Mouse (Mus musculus) MEL (cell line): ENCODE measurements at regions not wholly inside any gene's neighbourhood (a gene's known extent, or its start where the extent isn't known, plus 50 kb on each side); places are given as distances from the start of the nearest gene placed in this dataset.

Experiments used
- DNase-seq: peaks from one replicate; pipeline ENCODE4 v3.0.0; 2011; ENCODE audit warnings: low read depth, low spot score
- H3K27ac ChIP-seq: 2 replicates; pipeline ENCODE4 v1.5.1; 2012; ENCODE audit warnings: low read depth, mild to moderate bottlenecking, control low read depth, low read length, moderate library complexity; ENCODE audit not compliant: control insufficient read depth
- H3K27me3 ChIP-seq, 2 experiments: fragments of 150-350 bp in 1 of 2; sonication (generic) in 1 of 2; 2 replicates each; pipeline ENCODE4 v1.6.1; 2012; ENCODE audit warnings: low read length in 2 of 2, mild to moderate bottlenecking in 2 of 2, improper control_type of control experiment in 1 of 2, moderate library complexity in 1 of 2; ENCODE audit not compliant: insufficient read depth in 2 of 2, control insufficient read depth in 1 of 2
- H3K36me3 ChIP-seq, 2 experiments: 2 replicates each; pipeline ENCODE4 v1.6.1; 2012 to 2014; ENCODE audit warnings: low read length in 2 of 2, improper control_type of control experiment in 1 of 2, inconsistent platforms in 1 of 2, mild to moderate bottlenecking in 1 of 2; ENCODE audit not compliant: insufficient read depth in 2 of 2, control insufficient read depth in 1 of 2
- H3K4me1 ChIP-seq, 2 experiments: fragments of 150-350 bp in 1 of 2; sonication (generic) in 1 of 2; 2 replicates each; pipeline ENCODE4 v1.6.1; 2012; ENCODE audit warnings: low read length in 2 of 2, improper control_type of control experiment in 1 of 2, mild to moderate bottlenecking in 1 of 2; ENCODE audit not compliant: insufficient read depth in 2 of 2, control insufficient read depth in 1 of 2
- H3K4me3 ChIP-seq, 2 experiments: fragments of 150-350 bp in 1 of 2; sonication (generic) in 1 of 2; 2 replicates each; pipeline ENCODE4 v1.5.1; 2012; ENCODE audit warnings: low read depth in 2 of 2, low read length in 2 of 2, mild to moderate bottlenecking in 2 of 2, moderate library complexity in 2 of 2, control low read depth in 1 of 2, improper control_type of control experiment in 1 of 2; ENCODE audit not compliant: control insufficient read depth in 1 of 2, insufficient read depth in 1 of 2
- H3K79me2 ChIP-seq: 2 replicates; pipeline ENCODE4 v1.6.1; 2012; ENCODE audit warnings: mild to moderate bottlenecking, low read length, moderate library complexity; ENCODE audit not compliant: control insufficient read depth, poor library complexity, insufficient read depth
- H3K9ac ChIP-seq: 2 replicates; pipeline ENCODE4 v1.6.1; 2012; ENCODE audit warnings: low read depth, mild to moderate bottlenecking, control low read depth, low read length, moderate library complexity; ENCODE audit not compliant: control insufficient read depth, poor library complexity, severe bottlenecking
- H3K9me3 ChIP-seq: fragments of 150-350 bp; sonication (generic); replicated peaks from 2 replicates; pipeline ENCODE4 v1.6.1; 2012; ENCODE audit warnings: mild to moderate bottlenecking, low read length, improper control_type of control experiment, moderate library complexity; ENCODE audit not compliant: insufficient read depth
- BHLHE40 ChIP-seq: IDR thresholded peaks from 2 replicates; pipeline ENCODE4 v1.6.1; 2012; ENCODE audit warnings: low read depth, mild to moderate bottlenecking, inconsistent platforms, low read length, improper control_type of control experiment, borderline replicate concordance
- CHD1 ChIP-seq: IDR thresholded peaks from 2 replicates; pipeline ENCODE4 v1.6.1; 2012; ENCODE audit warnings: low read depth, mild to moderate bottlenecking, inconsistent platforms, low read length, improper control_type of control experiment
- CTCF ChIP-seq, 3 experiments: IDR thresholded peaks in 2 of 3; conservative IDR thresholded peaks in 1 of 3; 2 replicates each; pipeline ENCODE4 v1.5.1; 2011 to 2012; ENCODE audit warnings: low read length in 3 of 3, low read depth in 2 of 3, mild to moderate bottlenecking in 2 of 3, improper control_type of control experiment in 1 of 3, inconsistent platforms in 1 of 3, mixed read lengths in 1 of 3, moderate library complexity in 1 of 3; ENCODE audit not compliant: control insufficient read depth in 1 of 3, insufficient read depth in 1 of 3, poor library complexity in 1 of 3, severe bottlenecking in 1 of 3
- E2F4 ChIP-seq: IDR thresholded peaks from 2 replicates; pipeline ENCODE4 v1.6.1; 2011; ENCODE audit warnings: low read depth, low read length, improper control_type of control experiment, borderline replicate concordance
- ELF1 ChIP-seq: IDR thresholded peaks from 2 replicates; pipeline ENCODE4 v1.6.1; 2014; ENCODE audit warnings: low read depth, mild to moderate bottlenecking, inconsistent platforms, low read length, improper control_type of control experiment, moderate library complexity
- ETS1 ChIP-seq: IDR thresholded peaks from 2 replicates; pipeline ENCODE4 v1.6.1; 2012; ENCODE audit warnings: low read depth, mild to moderate bottlenecking, inconsistent platforms, low read length, improper control_type of control experiment, moderate library complexity
- GATA1 ChIP-seq: IDR thresholded peaks from 2 replicates; pipeline ENCODE4 v1.6.1; 2011; ENCODE audit warnings: low read depth, low read length, improper control_type of control experiment
- HCFC1 ChIP-seq: IDR thresholded peaks from 2 replicates; pipeline ENCODE4 v1.6.1; 2012; ENCODE audit warnings: low read depth, mild to moderate bottlenecking, inconsistent platforms, low read length, improper control_type of control experiment, moderate library complexity
- MAFK ChIP-seq: IDR thresholded peaks from 2 replicates; pipeline ENCODE4 v1.6.1; 2011; ENCODE audit warnings: low read depth, mild to moderate bottlenecking, low read length, improper control_type of control experiment, borderline replicate concordance
- MAX ChIP-seq: IDR thresholded peaks from 2 replicates; pipeline ENCODE4 v1.6.1; 2011; ENCODE audit warnings: low read length, improper control_type of control experiment
- MAZ ChIP-seq: IDR thresholded peaks from 2 replicates; pipeline ENCODE4 v1.6.1; 2012; ENCODE audit warnings: low read depth, mild to moderate bottlenecking, inconsistent platforms, low read length, improper control_type of control experiment
- MXI1 ChIP-seq: IDR thresholded peaks from 2 replicates; pipeline ENCODE4 v1.6.1; 2011; ENCODE audit warnings: mild to moderate bottlenecking, low read depth, low read length, improper control_type of control experiment
- MYB ChIP-seq: IDR thresholded peaks from 2 replicates; pipeline ENCODE4 v1.6.1; 2011; ENCODE audit warnings: mild to moderate bottlenecking, low read depth, low read length, improper control_type of control experiment
- NELFE ChIP-seq: IDR thresholded peaks from 2 replicates; pipeline ENCODE4 v1.6.1; 2011; ENCODE audit warnings: low read depth, low read length, improper control_type of control experiment
- POLR2AphosphoS5 ChIP-seq: IDR thresholded peaks from 2 replicates; pipeline ENCODE4 v1.6.1; 2012; ENCODE audit warnings: low read depth, borderline replicate concordance, mild to moderate bottlenecking, inconsistent platforms, low read length, moderate library complexity, mixed read lengths
- RAD21 ChIP-seq: IDR thresholded peaks from 2 replicates; pipeline ENCODE4 v1.6.1; 2011; ENCODE audit warnings: mild to moderate bottlenecking, low read depth, low read length, improper control_type of control experiment
- SIN3A ChIP-seq: IDR thresholded peaks from 2 replicates; pipeline ENCODE4 v1.6.1; 2012; ENCODE audit warnings: low read length, improper control_type of control experiment, inconsistent platforms
- SMC3 ChIP-seq: IDR thresholded peaks from 2 replicates; pipeline ENCODE4 v1.6.1; 2011; ENCODE audit warnings: low read depth, low read length, improper control_type of control experiment
- TAL1 ChIP-seq: IDR thresholded peaks from 2 replicates; pipeline ENCODE4 v1.6.1; 2012; ENCODE audit warnings: mild to moderate bottlenecking, inconsistent platforms, low read length, moderate library complexity, mixed read lengths
- TBP ChIP-seq: IDR thresholded peaks from 2 replicates; pipeline ENCODE4 v1.8.0; 2011; ENCODE audit warnings: low read depth, low read length, improper control_type of control experiment
- UBTF ChIP-seq: IDR thresholded peaks from 2 replicates; pipeline ENCODE4 v1.6.1; 2012; ENCODE audit warnings: low read depth, mild to moderate bottlenecking, inconsistent platforms, low read length, improper control_type of control experiment, moderate library complexity, borderline replicate concordance; ENCODE audit not compliant: insufficient read depth
- USF1 ChIP-seq: IDR thresholded peaks from 2 replicates; pipeline ENCODE4 v1.6.1; 2014; ENCODE audit warnings: low read depth, mild to moderate bottlenecking, inconsistent platforms, low read length, improper control_type of control experiment, moderate library complexity
- ZKSCAN1 ChIP-seq: IDR thresholded peaks from 2 replicates; pipeline ENCODE4 v1.6.1; 2012; ENCODE audit warnings: low read depth, mild to moderate bottlenecking, inconsistent platforms, low read length, improper control_type of control experiment, moderate library complexity
- ZMIZ1 ChIP-seq: IDR thresholded peaks from 2 replicates; pipeline ENCODE4 v1.6.1; 2012; ENCODE audit warnings: low read depth, mild to moderate bottlenecking, inconsistent platforms, low read length, improper control_type of control experiment, moderate library complexity
- ZNF384 ChIP-seq: IDR thresholded peaks from 2 replicates; pipeline ENCODE4 v1.6.1; 2012; ENCODE audit warnings: low read depth, mild to moderate bottlenecking, inconsistent platforms, low read length, improper control_type of control experiment

DNA sequence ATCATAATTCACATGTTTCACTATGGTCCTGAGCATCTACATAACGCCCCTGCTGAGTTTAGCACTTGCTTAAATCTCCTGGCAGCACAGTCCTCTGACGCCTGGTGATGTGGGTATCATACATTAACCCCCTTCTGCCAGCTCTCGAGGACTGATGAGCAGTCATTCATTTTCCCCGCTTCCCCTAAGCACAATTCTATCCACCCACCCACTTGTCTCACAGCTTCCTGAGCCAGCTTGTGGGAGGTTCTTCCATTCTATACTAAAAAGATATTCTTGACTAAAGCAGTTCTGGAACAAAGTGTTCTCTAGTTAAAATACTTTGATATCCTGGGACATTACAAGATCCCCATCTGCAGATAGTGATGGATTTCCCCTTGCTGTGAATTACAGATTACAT, 981.1 kb upstream of the Adgrl3 start:
- no peak overlapping the region for H3K9ac ChIP-seq
- no peak for DNase-seq
- H3K4me3 ChIP-seq = no peak overlapping the region
- no peaks in the 10 kb centered on the region for H3K79me2 ChIP-seq
- no peaks in the 10 kb centered on the region for H3K9me3 ChIP-seq
- TF ChIP-seq MXI1 (no peak), ZNF384 (no peak), CHD1 (no peak), GATA1 (no peak), MAX (no peak), TBP (no peak), ETS1 (no peak), UBTF (no peak), MAZ (no peak), RAD21 (no peak), ZMIZ1 (no peak), SIN3A (no peak), TAL1 (no peak), ELF1 (no peak), MAFK (no peak)
- no peaks in the 10 kb centered on the region for H3K4me1 ChIP-seq
- no peaks in the 10 kb centered on the region for H3K36me3 ChIP-seq
- no peaks in the 10 kb centered on the region for H3K27me3 ChIP-seq
- H3K27ac ChIP-seq = no peak overlapping the region

DNA sequence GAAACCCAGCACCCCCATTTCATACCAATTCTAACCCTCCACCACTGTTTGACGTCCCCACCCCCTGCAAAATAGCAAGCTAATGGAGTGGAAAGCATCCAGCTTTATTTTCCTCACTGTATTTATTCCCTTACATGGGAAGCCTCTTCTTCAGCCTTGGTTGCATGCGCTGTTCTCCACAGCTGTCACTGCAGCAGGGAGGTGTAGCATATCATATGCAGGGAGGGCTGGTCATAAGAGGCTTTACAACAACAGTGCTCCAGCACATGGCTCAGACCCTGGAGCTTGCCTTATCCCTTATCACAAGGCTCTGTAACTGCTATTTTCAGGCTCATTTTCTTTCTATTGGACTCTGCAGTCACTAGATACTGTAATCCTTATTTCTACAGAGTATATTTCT, 980.5 kb upstream of the Adgrl3 start:
- Histone ChIP-seq H3K36me3 (no peaks in the 10 kb centered on the region), H3K9ac (no peak overlapping the region), H3K4me1 (no peaks in the 10 kb centered on the region), H3K4me3 (no peak overlapping the region), H3K27me3 (no peaks in the 10 kb centered on the region), H3K27ac (no peak overlapping the region), H3K79me2 (no peaks in the 10 kb centered on the region), H3K9me3 (no peaks in the 10 kb centered on the region)
- no peak for TF ChIP-seq MAFK
- TF ChIP-seq NELFE = no peak
- TF ChIP-seq ZKSCAN1 = no peak
- TF ChIP-seq E2F4 = no peak
- TF ChIP-seq TAL1 = no peak
- no peak for TF ChIP-seq BHLHE40
- TF ChIP-seq CHD1 = no peak
- TF ChIP-seq ETS1 = no peak
- TF ChIP-seq USF1 = no peak
- no peak for TF ChIP-seq ELF1
- no peak for TF ChIP-seq HCFC1
- TF ChIP-seq MYB = no peak
- TF ChIP-seq CTCF (IDR thresholded peaks at IDR 0.05 in 2 of 3, conservative IDR thresholded peaks at IDR 0.05 in 1 of 3; ENCODE audit: control insufficient read depth in 1 of 3, insufficient read depth in 1 of 3, low read depth in 2 of 3, low read length in 3 of 3, poor library complexity in 1 of 3, severe bottlenecking in 1 of 3) = no peak
- TF ChIP-seq POLR2AphosphoS5 = no peak
- TF ChIP-seq UBTF = no peak
- no peak for TF ChIP-seq SMC3
- no peak for DNase-seq
